Mouse (Mus musculus) stomach, embryonic 15.5 days (tissue): ENCODE measurements around the gene Ptgfrn. TPM values are rescaled to one million over a fixed set of nuclear protein-coding genes. Genes with fewer than 3 reads are reported as not detected.

Experiments
- ATAC-seq: fragments of 200-750 bp; cut with Nextera tagmentation; 2 replicates; pipeline ENCODE4 v1.8.0; 2017; ENCODE audit warnings: low read depth, moderate number of reproducible peaks, moderate TSS enrichment; ENCODE audit not compliant: insufficient read depth, low FRiP score
- H3K27ac ChIP-seq: fragments of 300-500 bp; sonication (generic); 2 replicates; pipeline ENCODE4 v1.5.1; 2015; ENCODE audit warnings: mild to moderate bottlenecking, inconsistent platforms
- H3K27me3 ChIP-seq: fragments of 300-500 bp; sonication (generic); replicated peaks from 2 replicates; pipeline ENCODE4 v1.6.1; 2015; ENCODE audit warnings: inconsistent platforms
- H3K36me3 ChIP-seq: fragments of 300-500 bp; sonication (generic); 2 replicates; pipeline ENCODE4 v1.6.1; 2015; ENCODE audit warnings: inconsistent platforms
- H3K4me1 ChIP-seq: fragments of 300-500 bp; sonication (generic); 2 replicates; pipeline ENCODE4 v1.6.1; 2015; ENCODE audit warnings: inconsistent platforms
- H3K4me2 ChIP-seq: fragments of 300-500 bp; sonication (generic); 2 replicates; pipeline ENCODE4 v1.6.1; 2015; ENCODE audit warnings: mild to moderate bottlenecking, inconsistent platforms
- H3K4me3 ChIP-seq: fragments of 300-500 bp; sonication (generic); replicated peaks from 2 replicates; pipeline ENCODE4 v1.5.1; 2015; ENCODE audit warnings: inconsistent platforms
- H3K9ac ChIP-seq: fragments of 300-500 bp; sonication (generic); 2 replicates; pipeline ENCODE4 v1.6.1; 2015; ENCODE audit warnings: inconsistent platforms
- H3K9me3 ChIP-seq: fragments of 300-500 bp; sonication (generic); 2 replicates; pipeline ENCODE4 v1.6.1; 2016; ENCODE audit warnings: inconsistent platforms
- WGBS: fragments of 180-500 bp; shearing (Covaris S2); methylation state at CpG from one replicate; pipeline ENCODE4 v1.1.7; 2015; 5-methylcytosine and 5-hydroxymethylcytosine counted together
- polyA plus RNA-seq: library from polyadenylated mRNA; unstranded; fragments of >200 nt; fragmentation: Nextera tagmentation; extraction: Ambion mirVana; gene quantifications from 2 replicates; pipeline ENCODE4 v1.2.1, GENCODE M21; 2015

Ptgfrn gene
- polyA plus RNA-seq, 1 experiment from 2014 or later = 6.0 TPM

DNA sequence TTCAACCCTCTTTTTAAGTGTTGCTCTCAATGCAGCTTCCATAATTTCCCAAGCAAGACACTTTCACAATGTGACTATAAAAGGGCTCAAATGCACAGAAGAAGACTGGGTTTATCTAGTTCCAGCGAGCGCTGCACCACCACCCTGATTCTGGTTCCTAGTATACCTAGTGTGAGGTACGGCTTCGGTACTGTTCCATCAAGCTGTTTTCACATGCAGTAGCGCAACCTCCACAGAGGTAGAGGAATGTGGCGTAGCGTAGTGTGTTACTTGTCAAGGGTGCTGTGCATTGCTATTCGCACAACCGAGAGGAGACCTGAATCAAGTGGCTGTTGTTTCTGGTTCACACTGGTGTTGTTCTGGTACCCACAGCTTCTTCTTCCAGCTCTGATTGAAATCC lies 24.8 kb upstream of the Ptgfrn start:
- Histone ChIP-seq H3K9ac (no peak overlapping the region), H3K9me3 (no peaks in the 10 kb centered on the region), H3K36me3 (no peaks in the 10 kb centered on the region), H3K4me2 (no peak overlapping the region), H3K27me3 (no peaks in the 10 kb centered on the region), H3K27ac (no peak overlapping the region), H3K4me1 (peaks cover 10% of the 10 kb centered on the region), H3K4me3 (no peak overlapping the region)
- no peak for ATAC-seq
- 95% methylated on average over 9 of the region's 9 CpGs for WGBS

DNA sequence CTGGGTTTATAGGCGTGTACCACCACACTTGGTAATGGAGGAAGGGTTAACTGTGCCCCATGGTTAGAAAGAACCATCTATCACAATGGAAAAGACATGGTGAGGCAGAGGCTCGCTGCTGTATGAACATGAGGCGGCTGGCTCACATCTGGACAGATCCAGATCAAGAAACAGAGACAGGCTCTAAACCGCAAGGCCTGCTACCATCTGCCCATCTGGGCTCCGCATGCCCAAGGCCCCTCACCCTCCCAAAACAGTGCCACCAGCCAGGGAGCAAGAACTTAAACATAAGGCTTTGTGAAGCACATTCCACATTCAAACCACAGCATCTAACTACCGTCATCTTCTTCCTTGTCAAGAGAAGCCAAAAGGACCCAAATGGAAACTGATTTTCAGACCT lies 22.9 kb upstream of the Ptgfrn start:
- H3K36me3 ChIP-seq = no peaks in the 10 kb centered on the region
- H3K4me1 ChIP-seq = peaks cover 10% of the 10 kb centered on the region
- H3K27ac ChIP-seq = no peak overlapping the region
- WGBS = 85% methylated on average over 6 of the region's 6 CpGs
- no peak overlapping the region for H3K4me2 ChIP-seq
- H3K9me3 ChIP-seq = no peaks in the 10 kb centered on the region
- no peak overlapping the region for H3K9ac ChIP-seq
- no peak overlapping the region for H3K4me3 ChIP-seq
- no peak for ATAC-seq
- no peaks in the 10 kb centered on the region for H3K27me3 ChIP-seq

DNA sequence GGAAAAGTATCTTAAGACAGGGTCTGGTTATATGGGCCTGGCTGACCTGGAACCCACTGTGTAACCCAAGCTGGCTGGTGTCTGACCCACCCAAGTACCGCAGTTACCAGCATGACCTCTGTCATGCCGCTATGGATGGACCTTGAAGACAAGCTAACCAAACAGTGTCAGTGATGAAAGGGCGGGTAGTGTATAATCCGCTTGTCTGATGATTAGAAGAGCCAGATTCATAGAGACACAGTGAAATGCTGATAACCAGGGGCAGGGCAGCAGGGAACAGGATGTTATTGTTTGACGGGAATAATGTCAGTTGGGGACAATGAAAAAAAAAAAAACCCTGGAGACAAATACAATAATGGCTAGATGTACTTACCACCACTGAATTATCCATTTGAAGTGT lies 21.7 kb upstream of the Ptgfrn start:
- Histone ChIP-seq H3K9me3 (no peaks in the 10 kb centered on the region), H3K36me3 (no peaks in the 10 kb centered on the region), H3K4me2 (no peak overlapping the region), H3K27ac (no peak overlapping the region), H3K4me1 (peaks cover 10% of the 10 kb centered on the region), H3K9ac (no peak overlapping the region), H3K4me3 (no peak overlapping the region), H3K27me3 (no peaks in the 10 kb centered on the region)
- WGBS = 82% methylated on average over 5 of the region's 5 CpGs
- no peak for ATAC-seq

DNA sequence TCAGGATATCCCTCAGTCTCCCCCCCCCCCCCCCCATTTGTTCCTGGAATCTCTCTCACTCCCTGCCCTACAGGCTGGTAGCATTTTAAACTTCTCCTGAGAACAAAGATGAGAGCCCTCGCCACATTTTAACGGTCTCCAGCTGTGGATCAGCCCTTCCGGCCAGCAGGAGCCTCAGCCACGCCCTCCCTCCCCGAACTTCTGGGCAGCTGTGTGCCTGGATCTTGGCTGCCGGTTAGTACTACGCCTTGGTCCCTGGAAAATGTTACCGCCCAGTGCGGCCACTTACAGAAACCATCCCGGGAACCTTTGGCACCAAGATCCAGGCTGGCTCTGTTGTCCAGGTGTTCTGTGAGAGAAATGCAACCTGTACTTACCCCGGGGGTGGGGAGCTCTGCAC lies 20.4 kb upstream of the Ptgfrn start:
- H3K4me3 ChIP-seq = no peak overlapping the region; the same call in 1 of the 2 replicates
- H3K9me3 ChIP-seq = no peaks in the 10 kb centered on the region
- no peaks in the 10 kb centered on the region for H3K27me3 ChIP-seq
- no peaks in the 10 kb centered on the region for H3K36me3 ChIP-seq
- H3K4me2 ChIP-seq = peak overlapping the region; percentile 47
- H3K9ac ChIP-seq = no peak overlapping the region
- peaks cover 6% of the 10 kb centered on the region for H3K4me1 ChIP-seq
- H3K27ac ChIP-seq = no peak overlapping the region
- WGBS = 4% methylated on average over 11 of the region's 11 CpGs
- peak; percentile 43; the same call in 1 of the 2 replicates for ATAC-seq

DNA sequence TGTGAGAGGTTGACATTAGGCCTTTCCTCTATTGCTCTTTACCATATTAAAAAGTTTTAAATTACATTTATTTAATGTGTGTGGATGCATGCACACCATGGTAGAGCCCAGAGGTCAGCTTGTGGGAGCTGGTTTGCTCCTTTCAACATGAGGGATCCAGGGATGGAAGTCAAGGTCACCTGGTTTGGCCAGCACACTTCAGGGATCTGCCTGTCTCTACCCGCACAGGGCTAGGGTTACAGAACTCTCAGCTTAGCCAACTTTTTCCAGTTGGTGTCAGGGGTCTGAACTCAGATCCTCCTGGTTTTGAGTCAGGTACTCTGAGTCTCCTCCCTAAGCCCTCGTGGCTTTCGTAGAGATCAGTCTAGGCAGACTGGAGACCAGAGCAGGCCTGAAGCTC lies 19.5 kb upstream of the Ptgfrn start:
- no peak overlapping the region for H3K9ac ChIP-seq
- H3K4me2 ChIP-seq = no peak overlapping the region
- no peaks in the 10 kb centered on the region for H3K36me3 ChIP-seq
- ATAC-seq = no peak
- H3K9me3 ChIP-seq = no peaks in the 10 kb centered on the region
- H3K4me1 ChIP-seq = peaks cover 6% of the 10 kb centered on the region
- no peak overlapping the region for H3K4me3 ChIP-seq
- no peaks in the 10 kb centered on the region for H3K27me3 ChIP-seq
- 81% methylated on average over 3 of the region's 3 CpGs for WGBS
- H3K27ac ChIP-seq = no peak overlapping the region

DNA sequence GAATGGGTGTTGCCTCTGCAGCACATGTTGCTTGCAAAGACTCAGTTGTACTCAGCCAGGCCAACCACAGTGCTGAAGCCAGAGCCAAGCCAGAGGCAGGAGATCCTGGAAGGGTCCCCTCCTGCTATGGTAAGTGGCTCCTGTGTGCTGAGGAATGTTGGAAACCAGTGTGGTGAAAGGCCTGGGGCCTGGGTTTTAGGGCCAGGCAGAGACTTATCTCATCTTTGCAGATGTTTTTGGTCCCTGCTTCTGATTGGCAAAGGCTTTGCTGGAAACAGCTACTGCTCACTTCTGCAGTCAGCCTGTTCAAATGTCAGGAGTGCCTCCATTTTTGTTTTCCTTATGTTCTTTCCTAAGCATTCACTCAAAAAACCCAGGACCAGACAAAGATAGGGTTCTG lies 19.0 kb upstream of the Ptgfrn start:
- H3K9ac ChIP-seq = no peak overlapping the region
- no peak for ATAC-seq
- peaks cover 6% of the 10 kb centered on the region for H3K4me1 ChIP-seq
- no peaks in the 10 kb centered on the region for H3K36me3 ChIP-seq
- H3K4me2 ChIP-seq = no peak overlapping the region
- H3K27me3 ChIP-seq = no peaks in the 10 kb centered on the region
- H3K9me3 ChIP-seq = no peaks in the 10 kb centered on the region
- no peak overlapping the region for H3K27ac ChIP-seq
- no peak overlapping the region for H3K4me3 ChIP-seq

DNA sequence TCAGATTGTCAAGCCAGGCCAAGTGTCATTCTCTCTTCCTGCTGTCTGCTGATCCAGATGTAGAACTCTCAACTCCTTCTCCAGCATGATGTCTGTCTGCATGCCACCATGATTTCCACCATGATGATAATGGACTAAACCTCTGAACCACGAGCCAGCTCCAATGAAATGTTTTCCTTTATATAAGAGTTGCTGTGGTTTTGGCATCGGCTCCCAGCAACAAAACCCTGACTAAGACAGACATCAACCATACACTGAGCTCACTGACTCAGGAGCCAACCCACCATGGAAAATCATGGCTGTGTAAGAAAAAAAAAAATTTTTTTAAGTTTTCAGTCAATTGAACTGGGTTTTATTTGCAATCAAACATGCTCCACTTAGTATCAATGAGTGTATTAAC lies 17.7 kb upstream of the Ptgfrn start:
- H3K9ac ChIP-seq = no peak overlapping the region
- no peaks in the 10 kb centered on the region for H3K9me3 ChIP-seq
- peaks cover 6% of the 10 kb centered on the region for H3K4me1 ChIP-seq
- H3K36me3 ChIP-seq = no peaks in the 10 kb centered on the region
- H3K27ac ChIP-seq = no peak overlapping the region
- no peak overlapping the region for H3K4me2 ChIP-seq
- H3K27me3 ChIP-seq = no peaks in the 10 kb centered on the region
- 84% methylated on average over 2 of the region's 2 CpGs for WGBS
- no peak overlapping the region for H3K4me3 ChIP-seq
- ATAC-seq = no peak

DNA sequence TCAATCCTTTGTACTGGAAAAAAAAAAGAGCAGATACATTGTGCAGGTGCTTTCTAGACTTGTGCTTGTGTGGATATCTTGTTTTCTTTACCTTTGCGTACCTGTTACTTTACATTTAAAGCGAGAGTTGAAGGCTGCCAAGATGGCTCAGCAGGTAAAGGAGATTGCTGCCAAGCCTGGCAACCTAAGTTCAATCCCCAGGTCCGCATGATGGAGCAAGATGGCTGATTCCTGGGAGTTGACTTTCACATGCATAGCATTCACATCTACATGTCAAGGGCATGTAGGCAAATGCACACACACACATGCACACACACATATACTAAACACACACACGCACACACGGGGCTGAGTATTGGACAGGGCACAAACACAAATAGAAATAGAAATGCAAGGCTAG lies 14.6 kb upstream of the Ptgfrn start:
- Histone ChIP-seq H3K9ac (no peak overlapping the region), H3K4me1 (no peaks in the 10 kb centered on the region), H3K27ac (no peak overlapping the region), H3K36me3 (no peaks in the 10 kb centered on the region), H3K4me2 (no peak overlapping the region), H3K27me3 (no peaks in the 10 kb centered on the region), H3K9me3 (no peaks in the 10 kb centered on the region), H3K4me3 (no peak overlapping the region)
- 96% methylated on average over 5 of the region's 5 CpGs for WGBS
- ATAC-seq = no peak

DNA sequence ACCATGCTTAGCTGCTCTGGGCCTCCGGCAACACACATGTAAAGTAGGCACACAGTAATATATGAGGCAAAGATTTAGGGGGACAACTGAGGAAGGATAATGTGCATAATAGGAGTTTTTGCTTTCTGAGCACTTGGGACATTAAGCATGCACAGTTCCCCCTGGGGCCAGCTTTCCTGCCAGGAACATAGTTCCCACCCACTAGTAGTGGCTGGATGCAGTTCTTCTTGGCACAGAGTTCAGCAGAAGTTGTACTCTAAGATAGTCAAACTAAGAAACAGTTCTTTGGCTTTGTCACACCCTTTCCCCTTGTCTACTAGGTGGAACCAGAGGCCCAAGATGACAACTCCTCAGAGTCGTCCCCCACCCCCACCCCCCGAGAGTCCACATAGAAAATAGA lies 12.4 kb upstream of the Ptgfrn start:
- ATAC-seq = no peak
- H3K9me3 ChIP-seq = no peaks in the 10 kb centered on the region
- H3K27ac ChIP-seq = no peak overlapping the region
- no peaks in the 10 kb centered on the region for H3K4me1 ChIP-seq
- WGBS = 80% methylated on average over 3 of the region's 3 CpGs
- no peaks in the 10 kb centered on the region for H3K36me3 ChIP-seq
- no peak overlapping the region for H3K9ac ChIP-seq
- no peaks in the 10 kb centered on the region for H3K27me3 ChIP-seq
- no peak overlapping the region for H3K4me2 ChIP-seq
- no peak overlapping the region for H3K4me3 ChIP-seq

DNA sequence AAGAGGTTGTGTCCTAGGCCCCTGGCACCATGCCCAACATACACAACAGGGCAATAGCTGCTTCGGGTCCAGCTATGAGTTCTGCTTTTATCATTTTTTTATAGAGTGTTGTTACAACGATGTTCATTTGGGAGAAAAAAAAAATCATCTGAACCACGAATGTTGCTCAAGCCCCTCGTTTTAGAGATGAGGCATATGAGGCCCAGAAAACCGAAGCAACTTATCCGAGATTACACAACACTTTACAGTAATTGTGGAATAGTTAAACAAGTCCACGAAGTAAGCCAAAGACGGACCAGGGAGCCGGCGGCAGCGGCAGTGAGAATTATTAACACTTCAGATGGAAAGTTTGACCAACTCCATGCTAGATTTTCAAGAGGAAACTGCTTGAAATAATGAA lies 7.7 kb upstream of the Ptgfrn start:
- Histone ChIP-seq H3K9ac (no peak overlapping the region), H3K4me1 (peaks cover 5% of the 10 kb centered on the region; the same call in 1 of the 2 replicates), H3K9me3 (no peaks in the 10 kb centered on the region), H3K27ac (no peak overlapping the region), H3K4me3 (no peak overlapping the region), H3K27me3 (no peaks in the 10 kb centered on the region), H3K36me3 (no peaks in the 10 kb centered on the region), H3K4me2 (no peak overlapping the region)
- 87% methylated on average over 11 of the region's 11 CpGs for WGBS
- ATAC-seq = no peak

DNA sequence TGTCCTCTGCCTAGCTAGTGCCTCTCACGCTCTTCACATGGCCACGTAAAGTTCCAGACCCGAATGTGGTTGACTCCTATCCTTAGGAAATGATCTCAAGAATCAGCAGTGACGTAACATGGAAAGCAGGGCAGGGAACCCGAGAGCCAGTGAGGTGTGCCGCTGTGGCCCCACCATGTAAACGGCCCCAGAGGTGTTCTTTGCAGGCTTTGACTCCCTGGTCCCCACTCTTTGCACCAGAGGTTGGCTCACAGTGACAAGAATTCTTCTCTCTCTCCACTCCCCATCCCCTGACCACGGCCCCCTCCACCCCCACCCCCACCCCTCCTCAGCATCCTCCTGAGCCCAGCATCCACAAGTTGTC lies 7.3 kb upstream of the Ptgfrn start:
- no peaks in the 10 kb centered on the region for H3K27me3 ChIP-seq
- H3K4me2 ChIP-seq = no peak overlapping the region
- no peak overlapping the region; the same call in 1 of the 2 replicates for H3K27ac ChIP-seq
- no peak overlapping the region for H3K4me3 ChIP-seq
- no peak for ATAC-seq
- no peaks in the 10 kb centered on the region for H3K9me3 ChIP-seq
- H3K36me3 ChIP-seq = no peaks in the 10 kb centered on the region
- 82% methylated on average over 8 of the region's 8 CpGs for whole genome bisulfite sequencing
- peaks cover 8% of the 10 kb centered on the region; the same call in 1 of the 2 replicates for H3K4me1 ChIP-seq
- H3K9ac ChIP-seq = no peak overlapping the region

DNA sequence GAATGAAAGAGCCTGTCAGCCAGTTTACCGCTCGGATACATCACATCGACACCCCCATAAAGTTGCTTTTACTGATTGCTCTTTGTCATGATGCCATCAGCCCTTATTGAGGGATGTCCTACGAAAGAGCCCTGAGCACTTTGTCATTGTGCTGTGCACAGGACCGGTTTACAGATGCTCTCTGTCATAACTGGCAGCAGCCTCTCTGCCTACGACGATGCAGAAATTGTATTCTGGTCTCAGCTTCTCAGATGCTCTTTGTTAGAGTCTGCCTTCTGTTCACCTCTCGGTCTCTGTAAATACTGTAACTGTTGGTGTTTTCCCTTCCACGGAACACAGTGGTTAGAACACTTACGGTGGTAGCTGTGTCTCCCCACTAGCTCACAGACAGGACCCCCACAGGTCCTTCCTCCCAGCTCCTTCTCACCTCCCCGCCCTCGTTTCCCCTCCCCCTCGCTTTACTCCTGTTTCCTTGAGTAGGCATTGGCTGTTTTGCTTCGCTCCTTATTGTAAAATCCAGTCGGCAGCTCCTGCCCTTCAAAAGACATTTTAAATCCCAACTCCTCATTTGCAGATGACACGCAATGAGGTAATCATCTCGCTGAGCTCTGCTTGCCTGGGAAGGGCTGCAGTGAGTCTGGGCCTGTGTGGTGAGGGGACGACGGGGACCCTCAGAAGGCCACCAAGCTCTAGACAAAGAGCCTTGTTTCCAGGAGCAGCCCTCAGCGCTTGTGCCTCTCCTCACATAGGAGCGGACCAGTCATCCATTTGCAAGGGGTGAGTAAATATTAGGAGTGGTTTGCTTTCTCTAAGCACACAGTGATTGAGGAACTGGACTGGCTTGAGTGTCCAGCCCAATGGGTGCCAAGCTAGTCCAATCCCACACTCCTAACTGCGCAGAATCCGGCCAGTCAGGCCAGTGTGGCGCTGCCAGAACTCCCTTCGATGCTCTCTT lies 6.6 kb upstream of the Ptgfrn start:
- peak; percentile 72; the same call in 1 of the 2 replicates for ATAC-seq
- 40% methylated on average over 25 of the region's 25 CpGs for WGBS
- Histone ChIP-seq H3K9me3 (no peaks in the 10 kb centered on the region), H3K27ac (no peak overlapping the region; the same call in 1 of the 2 replicates), H3K9ac (no peak overlapping the region), H3K4me3 (no peak overlapping the region), H3K4me1 (peaks cover 11% of the 10 kb centered on the region; the same call in 1 of the 2 replicates), H3K4me2 (peak overlapping the region; percentile 2; the same call in 1 of the 2 replicates), H3K27me3 (no peaks in the 10 kb centered on the region), H3K36me3 (no peaks in the 10 kb centered on the region)
